ENCODE assay signal across 8 mouse cellular contexts in genomic region chr8:119585901-119586300, GRCm38 (mm10). TPM values are rescaled to one million over a fixed set of nuclear protein-coding genes. Genes with fewer than 3 reads are reported as not detected.
DNase-seq lines count a peak whose midpoint lies in the region; ATAC-seq lines count a peak whose summit lies in the region.

No protein-coding gene starts in this region.

- H3K4me2 ChIP-seq in neural tube, embryonic 11.5 days (ENCODE audit: low read depth), result peak overlapping the region; percentile 38
- peak overlapping the region; percentile 44 for H3K4me2 ChIP-seq in forebrain, embryonic 14.5 days (ENCODE audit: low read length)
- peak overlapping the region; percentile 61 for H3K4me2 ChIP-seq in liver, embryonic 11.5 days
- peak overlapping the region; percentile 60 for H3K4me2 ChIP-seq in stomach, embryonic 15.5 days

- no peak overlapping the region for H3K27ac ChIP-seq in neural tube, embryonic 11.5 days (ENCODE audit: low read depth, low read length)
- no peak overlapping the region for H3K27ac ChIP-seq in forebrain, embryonic 14.5 days (ENCODE audit: low read depth, low read length)
- no peak overlapping the region for H3K27ac ChIP-seq in liver, embryonic 11.5 days (ENCODE audit: low read depth, low read length)
- no peak overlapping the region for H3K27ac ChIP-seq in stomach, embryonic 15.5 days

- no peaks in the 10 kb centered on the region for H3K36me3 ChIP-seq in neural tube, embryonic 11.5 days (ENCODE audit: control insufficient read depth, insufficient read depth, low read length)
- H3K36me3 ChIP-seq in forebrain, embryonic 14.5 days (ENCODE audit: control insufficient read depth, insufficient read depth, low read length), result no peaks in the 10 kb centered on the region
- no peaks in the 10 kb centered on the region for H3K36me3 ChIP-seq in liver, embryonic 11.5 days (ENCODE audit: control insufficient read depth, insufficient read depth, low read length)
- no peaks in the 10 kb centered on the region for H3K36me3 ChIP-seq in stomach, embryonic 15.5 days

- no peak for ATAC-seq in neural tube, embryonic 11.5 days (ENCODE audit: insufficient read depth, low FRiP score, low TSS enrichment)
- no peak for ATAC-seq in forebrain, embryonic 14.5 days
- 0 out of 2 replicates have a peak, but pooled peaks have one; percentile 37 for ATAC-seq in liver, embryonic 11.5 days (replicated peaks; ENCODE audit: low FRiP score)
- peak; percentile 57; the same call in 1 of the 2 replicates for ATAC-seq in stomach, embryonic 15.5 days (ENCODE audit: insufficient read depth, low FRiP score, low read depth)

- H3K4me3 ChIP-seq in neural tube, embryonic 11.5 days (ENCODE audit: low read depth, low read length), result 0 out of 2 replicates have a peak overlapping the region, but pooled peaks have one; percentile 6
- H3K4me3 ChIP-seq in forebrain, embryonic 14.5 days (ENCODE audit: low read depth, low read length), result peak overlapping the region; percentile 17
- H3K4me3 ChIP-seq in liver, embryonic 11.5 days (ENCODE audit: low read depth, low read length), result peak overlapping the region; percentile 31
- H3K4me3 ChIP-seq in stomach, embryonic 15.5 days (replicated peaks), result peak overlapping the region; percentile 34

- intact Hi-C loops in left cerebral cortex, postnatal 14 days (cut with DNase I), result no loop called here

- no peaks in the 10 kb centered on the region for H3K27me3 ChIP-seq in neural tube, embryonic 11.5 days (ENCODE audit: control insufficient read depth, insufficient read depth, low read length)
- no peaks in the 10 kb centered on the region for H3K27me3 ChIP-seq in forebrain, embryonic 14.5 days (replicated peaks; ENCODE audit: control insufficient read depth, insufficient read depth, low read length)
- no peaks in the 10 kb centered on the region for H3K27me3 ChIP-seq in liver, embryonic 11.5 days (replicated peaks; ENCODE audit: control insufficient read depth, insufficient read depth, low read length)
- no peaks in the 10 kb centered on the region for H3K27me3 ChIP-seq in stomach, embryonic 15.5 days (replicated peaks)

- no peaks in the 10 kb centered on the region for H3K4me1 ChIP-seq in neural tube, embryonic 11.5 days (ENCODE audit: control insufficient read depth, insufficient read depth, low read length)
- H3K4me1 ChIP-seq in forebrain, embryonic 14.5 days (ENCODE audit: control insufficient read depth, insufficient read depth, low read length), result no peaks in the 10 kb centered on the region
- H3K4me1 ChIP-seq in liver, embryonic 11.5 days (replicated peaks; ENCODE audit: control insufficient read depth, insufficient read depth, low read length), result peaks cover 19% of the 10 kb centered on the region
- 0 out of 2 replicates have a peak, but pooled peaks cover 4% of the 10 kb centered on the region for H3K4me1 ChIP-seq in stomach, embryonic 15.5 days

- no peaks in the 10 kb centered on the region for H3K9me3 ChIP-seq in neural tube, embryonic 11.5 days (ENCODE audit: control insufficient read depth, low read length)
- H3K9me3 ChIP-seq in forebrain, embryonic 14.5 days (replicated peaks; ENCODE audit: control insufficient read depth, low read length), result no peaks in the 10 kb centered on the region
- no peaks in the 10 kb centered on the region for H3K9me3 ChIP-seq in liver, embryonic 11.5 days (ENCODE audit: control insufficient read depth, low read length)
- H3K9me3 ChIP-seq in stomach, embryonic 15.5 days, result no peaks in the 10 kb centered on the region

- 25% methylated on average over 16 of the region's 24 CpGs for WGBS in neural tube, embryonic 11.5 days
- WGBS in forebrain, embryonic 14.5 days, result 17% methylated on average over 21 of the region's 24 CpGs
- 26% methylated on average over 24 of the region's 24 CpGs for WGBS in liver, embryonic 11.5 days
- 14% methylated on average over 24 of the region's 24 CpGs for WGBS in stomach, embryonic 15.5 days

- DNase-seq in neural tube, embryonic 11.5 days (ENCODE audit: low spot score), result no peak
- no peak for DNase-seq in neural tube, embryonic 10.5 days (ENCODE audit: extremely low spot score, low spot score)
- no peak for DNase-seq in forebrain, embryonic 14.5 days (ENCODE audit: low spot score)
- DNase-seq in liver, embryonic 11.5 days (ENCODE audit: low spot score), result no peak
- DNase-seq in ovary, postnatal 10 days (ENCODE audit: low spot score), result no peak
- DNase-seq in cerebellum, adult 18-20 months, result no peak
- no peak for DNase-seq in left cerebral cortex, postnatal 14 days (ENCODE audit: low spot score in 2 of 2)

- H3K9ac ChIP-seq in neural tube, embryonic 11.5 days (ENCODE audit: low read length), result 0 out of 2 replicates have a peak overlapping the region, but pooled peaks have one; percentile 23
- H3K9ac ChIP-seq in forebrain, embryonic 14.5 days (ENCODE audit: low read length), result peak overlapping the region; percentile 45; the same call in 1 of the 2 replicates
- H3K9ac ChIP-seq in liver, embryonic 11.5 days (ENCODE audit: low read depth, low read length), result 0 out of 2 replicates have a peak overlapping the region, but pooled peaks have one; percentile 17
- peak overlapping the region; percentile 22; the same call in 1 of the 2 replicates for H3K9ac ChIP-seq in stomach, embryonic 15.5 days

RNA-seq across cellular contexts. Expression of gene Dnaaf1, which starts 10.9 kb away (rescaled TPM):
- not detected in 2 replicates for polyA plus RNA-seq in neural tube, embryonic 11.5 days (2014; fragmentation: Nextera tagmentation; extraction: Ambion mirVana)
- 0.39 and 0.40 TPM in 2 replicates for polyA plus RNA-seq in forebrain, embryonic 14.5 days (2014; fragmentation: Nextera tagmentation; extraction: Ambion mirVana)
- 0.11 and 0.23 TPM in 2 replicates for polyA plus RNA-seq in liver, embryonic 11.5 days (2014; fragmentation: Nextera tagmentation; extraction: Ambion mirVana)
- 0.40 and 0.59 TPM in 2 replicates for polyA plus RNA-seq in stomach, embryonic 15.5 days (2015; fragmentation: Nextera tagmentation; extraction: Ambion mirVana)
- total RNA-seq in left cerebral cortex, postnatal 14 days (2021), result under 1 TPM; 0.11 to 0.20 TPM

RNA-seq across cellular contexts. Expression of gene Hsdl1, which starts 10.9 kb away (rescaled TPM):
- polyA plus RNA-seq in neural tube, embryonic 11.5 days (2014; fragmentation: Nextera tagmentation; extraction: Ambion mirVana), result 74.4 and 87.6 TPM in 2 replicates
- polyA plus RNA-seq in forebrain, embryonic 14.5 days (2014; fragmentation: Nextera tagmentation; extraction: Ambion mirVana), result 183 and 202 TPM in 2 replicates
- 40.4 and 42.2 TPM in 2 replicates for polyA plus RNA-seq in liver, embryonic 11.5 days (2014; fragmentation: Nextera tagmentation; extraction: Ambion mirVana)
- 31.4 and 32.2 TPM in 2 replicates for polyA plus RNA-seq in stomach, embryonic 15.5 days (2015; fragmentation: Nextera tagmentation; extraction: Ambion mirVana)
- 10 to 100 TPM; 42.3 to 47.2 TPM for total RNA-seq in left cerebral cortex, postnatal 14 days (2021)

RNA-seq across cellular contexts. Expression of gene Taf1c, which starts 19.1 kb away (rescaled TPM):
- 11.7 and 14.1 TPM in 2 replicates for polyA plus RNA-seq in neural tube, embryonic 11.5 days (2014; fragmentation: Nextera tagmentation; extraction: Ambion mirVana)
- 13.7 and 15.5 TPM in 2 replicates for polyA plus RNA-seq in forebrain, embryonic 14.5 days (2014; fragmentation: Nextera tagmentation; extraction: Ambion mirVana)
- 13.9 and 16.5 TPM in 2 replicates for polyA plus RNA-seq in liver, embryonic 11.5 days (2014; fragmentation: Nextera tagmentation; extraction: Ambion mirVana)
- 9.7 and 9.8 TPM in 2 replicates for polyA plus RNA-seq in stomach, embryonic 15.5 days (2015; fragmentation: Nextera tagmentation; extraction: Ambion mirVana)
- total RNA-seq in left cerebral cortex, postnatal 14 days (2021), result 10 to 100 TPM; 10.5 to 12.1 TPM

RNA-seq across cellular contexts. Expression of gene Adad2, which starts 26.6 kb away (rescaled TPM):
- 0.12 TPM in 1 of 2 replicates, not detected in the other for polyA plus RNA-seq in neural tube, embryonic 11.5 days (2014; fragmentation: Nextera tagmentation; extraction: Ambion mirVana)
- polyA plus RNA-seq in forebrain, embryonic 14.5 days (2014; fragmentation: Nextera tagmentation; extraction: Ambion mirVana), result 0.09 TPM in 1 of 2 replicates, not detected in the other
- not detected in 2 replicates for polyA plus RNA-seq in liver, embryonic 11.5 days (2014; fragmentation: Nextera tagmentation; extraction: Ambion mirVana)
- 0.09 TPM in 1 of 2 replicates, not detected in the other for polyA plus RNA-seq in stomach, embryonic 15.5 days (2015; fragmentation: Nextera tagmentation; extraction: Ambion mirVana)
- total RNA-seq in left cerebral cortex, postnatal 14 days (2021), result under 1 TPM in 1 of 2 experiments, not detected in 1; 0.29 TPM

RNA-seq across cellular contexts. Expression of gene Mbtps1, which starts 27.4 kb away (rescaled TPM):
- 97.5 and 105 TPM in 2 replicates for polyA plus RNA-seq in neural tube, embryonic 11.5 days (2014; fragmentation: Nextera tagmentation; extraction: Ambion mirVana)
- polyA plus RNA-seq in forebrain, embryonic 14.5 days (2014; fragmentation: Nextera tagmentation; extraction: Ambion mirVana), result 50.0 and 58.4 TPM in 2 replicates
- polyA plus RNA-seq in liver, embryonic 11.5 days (2014; fragmentation: Nextera tagmentation; extraction: Ambion mirVana), result 68.6 and 73.0 TPM in 2 replicates
- 96.3 and 107 TPM in 2 replicates for polyA plus RNA-seq in stomach, embryonic 15.5 days (2015; fragmentation: Nextera tagmentation; extraction: Ambion mirVana)
- 10 to 100 TPM; 59.3 to 59.5 TPM for total RNA-seq in left cerebral cortex, postnatal 14 days (2021)

Comparison
In these comparisons a context has a peak if more than half of its experiments do, and no peak if none do; other contexts are left out.
1. ATAC-seq: peak in liver, embryonic 11.5 days (single experiment) and stomach, embryonic 15.5 days (single experiment); none in neural tube, embryonic 11.5 days (single experiment) and forebrain, embryonic 14.5 days (single experiment).
2. Peak in every context shown above with its lines, with median percentiles within 50 percentile points of each other: H3K4me2 ChIP-seq, H3K4me3 ChIP-seq and H3K9ac ChIP-seq.